Mouse (Mus musculus) myocyte (in vitro differentiated cells): ENCODE results near the gene Lrrc29.

Source experiments
- MYOG ChIP-seq, 3 experiments: IDR thresholded peaks; one replicate each; pipeline ENCODE4 v1.6.1; 2011; ENCODE audit warnings: control low read depth in 2 of 3, low read depth in 2 of 3, mild to moderate bottlenecking in 2 of 3; ENCODE audit not compliant: insufficient read length in 2 of 3, control insufficient read depth in 1 of 3, insufficient read depth in 1 of 3
- POLR2A ChIP-seq: IDR thresholded peaks from one replicate; pipeline ENCODE4 v1.6.1; 2011; ENCODE audit warnings: low read depth, mild to moderate bottlenecking, control low read depth, moderate library complexity; ENCODE audit not compliant: insufficient read length
- SRF ChIP-seq: IDR thresholded peaks from one replicate; pipeline ENCODE4 v1.6.1; 2011; ENCODE audit warnings: low read depth; ENCODE audit not compliant: control insufficient read depth, insufficient read length
- TCF12 ChIP-seq: IDR thresholded peaks from one replicate; pipeline ENCODE4 v1.6.1; 2011; ENCODE audit warnings: mild to moderate bottlenecking, control low read depth; ENCODE audit not compliant: poor library complexity, insufficient read depth, severe bottlenecking

GRCm38 (mm10) chr8:105282239-105282638 lies 43.8 kb downstream of the Lrrc29 start:
- TF ChIP-seq POLR2A (no peak), MYOG (IDR thresholded peaks at IDR 0.05; ENCODE audit: control insufficient read depth in 1 of 3, insufficient read depth in 1 of 3, insufficient read length in 2 of 3, low read depth in 2 of 3) (no peak), SRF (no peak), TCF12 (no peak)
